Mouse (Mus musculus) MN1 (cell line): ENCODE results near the gene Zkscan7.
"Not testable (repeated sequence)": the region's sequence is repeated elsewhere in the genome, so short reads cannot be mapped to it uniquely, and the experiment has no call there.

Source experiments
- DNase-seq: peaks from one replicate; pipeline ENCODE4 v3.0.0-alpha.2; 2016; ENCODE audit warnings: low spot score

Gene Zkscan7

GRCm38 (mm10) chr9:122885385-122885784 is at the start of gene Zkscan7:
Gene Zkscan7 (plus strand): TSS chr9:122885685.
- DNase-seq: no peak

GRCm38 (mm10) chr9:122836126-122836525 is 49.4 kb upstream of the Zkscan7 start:
- DNase-seq: peak; percentile 45

GRCm38 (mm10) chr9:122836790-122837189 is 48.7 kb upstream of the Zkscan7 start:
- DNase-seq: peak; percentile 82

- DNase-seq: no peak
Measured at GRCm38 (mm10) chr9:122837216-122837615, 48.3 kb upstream of the Zkscan7 start.

- DNase-seq: no peak
Measured at GRCm38 (mm10) chr9:122837680-122838079, 47.8 kb upstream of the Zkscan7 start.

GRCm38 (mm10) chr9:122843760-122844159 is 41.7 kb upstream of the Zkscan7 start, which contains the start of gene Gm35549:
Gene Gm35549 (minus strand): TSS chr9:122844035.
- peak; percentile 25 for DNase-seq

GRCm38 (mm10) chr9:122845621-122846020 is 39.9 kb upstream of the Zkscan7 start:
- no peak for DNase-seq

GRCm38 (mm10) chr9:122846156-122846555 is 39.3 kb upstream of the Zkscan7 start:
- DNase-seq: no peak

- DNase-seq: not testable (repeated sequence)
Measured at GRCm38 (mm10) chr9:122847811-122848311, 37.6 kb upstream of the Zkscan7 start.

- DNase-seq: no peak
Measured at GRCm38 (mm10) chr9:122854526-122854925, 31.0 kb upstream of the Zkscan7 start.

- DNase-seq: not testable (repeated sequence)
Measured at GRCm38 (mm10) chr9:122855141-122855540, 30.3 kb upstream of the Zkscan7 start.

- no peak for DNase-seq
Measured at GRCm38 (mm10) chr9:122855617-122856016, 29.9 kb upstream of the Zkscan7 start.

GRCm38 (mm10) chr9:122856716-122857115 is 28.8 kb upstream of the Zkscan7 start:
- DNase-seq: no peak

- no peak for DNase-seq
Measured at GRCm38 (mm10) chr9:122860752-122861151, 24.7 kb upstream of the Zkscan7 start.

GRCm38 (mm10) chr9:122863731-122864130 is 21.8 kb upstream of the Zkscan7 start:
- peak; percentile 75 for DNase-seq

GRCm38 (mm10) chr9:122864848-122865247 is 20.6 kb upstream of the Zkscan7 start:
- peak; percentile 9 for DNase-seq

GRCm38 (mm10) chr9:122865697-122866166 is 19.8 kb upstream of the Zkscan7 start, which contains the start of gene Zfp445:
Gene Zfp445 (minus strand): TSS chr9:122866006.
- DNase-seq: peak; percentile 91

GRCm38 (mm10) chr9:122866192-122866591 is 19.3 kb upstream of the Zkscan7 start:
- DNase-seq: no peak

GRCm38 (mm10) chr9:122872595-122872994 is 12.9 kb upstream of the Zkscan7 start:
- DNase-seq: no peak

- DNase-seq: no peak
Measured at GRCm38 (mm10) chr9:122874653-122875052, 10.8 kb upstream of the Zkscan7 start.

GRCm38 (mm10) chr9:122875145-122875544 is 10.3 kb upstream of the Zkscan7 start:
- no peak for DNase-seq

GRCm38 (mm10) chr9:122886372-122887179 is 1.1 kb downstream of the Zkscan7 start:
- peak; percentile 82 for DNase-seq

- no peak for DNase-seq
Measured at GRCm38 (mm10) chr9:122901047-122901446, 15.6 kb downstream of the Zkscan7 start.
